Mouse (Mus musculus): ENCODE measurements around the gene Gm8126.
"Not testable (repeated sequence)": the region's sequence is repeated elsewhere in the genome, so short reads cannot be mapped to it uniquely, and the experiment has no call there.

The Gm8126 gene

DNA sequence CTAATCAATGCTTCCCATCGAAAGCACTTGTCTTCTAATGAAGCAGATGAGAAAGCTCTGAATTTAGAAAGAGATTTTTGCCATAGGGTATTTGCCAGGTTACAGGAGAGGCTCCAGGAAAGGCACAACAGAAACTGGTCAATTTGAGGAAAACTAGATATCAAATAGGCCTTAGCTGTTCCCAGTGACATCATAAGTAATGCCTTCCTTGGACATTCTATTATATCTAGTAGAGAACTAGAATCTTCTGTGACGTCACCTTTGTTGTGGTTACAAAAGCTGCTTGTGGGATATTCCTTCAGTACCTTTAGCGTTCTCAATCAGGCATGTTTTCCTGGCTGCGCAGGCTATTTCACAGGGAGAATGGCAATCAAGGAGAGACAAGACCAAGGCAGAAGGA lies at the start of gene Gm8126:
Gm8126 (plus strand) TSS at position 301 of the 400 bp plus-strand sequence.
- POLR2A ChIA-PET, CTCF ChIA-PET: not testable (repeated sequence)

DNA sequence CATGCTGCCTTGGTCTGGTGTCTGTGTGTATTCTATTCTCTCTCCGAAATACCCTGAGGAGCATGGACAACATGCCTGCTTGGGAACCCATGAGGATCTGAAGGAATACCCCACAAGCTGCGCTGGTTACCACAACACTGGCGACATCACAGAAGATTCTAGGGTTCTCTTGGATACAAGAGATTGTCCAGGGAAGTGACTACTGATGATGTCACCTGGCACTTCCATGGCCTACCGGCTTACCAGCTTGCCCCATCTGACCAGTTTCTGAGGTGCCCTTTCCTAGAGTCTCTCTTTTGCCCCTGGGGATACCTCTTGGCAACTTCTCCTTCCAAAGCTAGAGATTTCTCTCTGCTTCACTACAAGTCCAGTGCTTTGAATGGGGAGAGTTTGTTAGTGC lies 23.2 kb upstream of the Gm8126 start, which contains the start of gene Gm8122:
Gm8122 (minus strand) TSS at position 101 of the 400 bp plus-strand sequence.
- CTCF ChIA-PET, POLR2A ChIA-PET: not testable (repeated sequence)

DNA sequence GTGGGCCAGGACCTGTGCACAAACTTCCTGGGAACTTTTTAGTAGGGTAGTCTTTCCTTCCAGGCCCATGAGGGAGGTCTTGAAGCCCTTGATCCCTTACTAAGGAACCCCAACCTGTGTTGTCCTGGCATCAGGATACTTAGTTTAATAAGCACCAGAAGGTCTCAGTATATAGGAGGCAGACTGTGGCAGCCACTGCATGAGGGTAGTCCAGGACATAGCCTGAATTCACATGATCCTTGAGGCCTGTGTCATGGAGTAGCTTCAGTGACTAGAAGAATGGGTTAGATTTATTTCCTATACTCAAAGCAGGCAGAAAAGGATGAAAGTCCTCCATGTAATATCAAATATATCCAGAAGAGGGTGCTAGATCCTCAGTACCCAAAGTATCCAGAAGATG lies 20.7 kb upstream of the Gm8126 start:
- POLR2A ChIA-PET, CTCF ChIA-PET: not testable (repeated sequence)

DNA sequence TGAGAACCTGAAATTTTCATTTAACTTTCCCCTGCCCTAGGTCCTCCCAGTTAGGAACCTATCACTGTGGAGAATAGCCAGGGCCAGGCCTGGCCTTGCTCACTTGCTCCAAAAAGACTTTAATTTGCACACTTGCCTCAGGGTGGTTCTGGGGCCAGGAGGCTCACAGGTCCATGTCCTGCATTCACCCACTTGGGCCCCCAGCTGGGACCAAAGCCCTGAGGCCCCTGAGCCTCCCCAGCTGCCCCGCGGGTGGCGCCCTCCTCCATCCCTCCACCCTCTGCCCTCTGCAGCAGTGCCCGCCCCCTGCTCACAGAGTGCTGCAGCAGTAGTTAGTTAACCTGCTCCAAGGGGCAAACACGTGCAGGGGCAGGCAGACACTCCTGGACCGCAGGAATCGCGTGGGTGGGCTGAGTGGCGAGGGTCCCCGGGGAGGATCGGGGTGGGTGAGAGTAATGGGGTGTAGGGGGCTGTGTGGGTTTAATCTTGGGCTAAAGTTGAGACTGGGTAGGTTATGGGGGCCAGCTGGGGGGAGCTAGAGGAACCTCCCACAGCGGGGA lies 8.8 kb upstream of the Gm8126 start:
- POLR2A ChIA-PET: not testable (repeated sequence)

DNA sequence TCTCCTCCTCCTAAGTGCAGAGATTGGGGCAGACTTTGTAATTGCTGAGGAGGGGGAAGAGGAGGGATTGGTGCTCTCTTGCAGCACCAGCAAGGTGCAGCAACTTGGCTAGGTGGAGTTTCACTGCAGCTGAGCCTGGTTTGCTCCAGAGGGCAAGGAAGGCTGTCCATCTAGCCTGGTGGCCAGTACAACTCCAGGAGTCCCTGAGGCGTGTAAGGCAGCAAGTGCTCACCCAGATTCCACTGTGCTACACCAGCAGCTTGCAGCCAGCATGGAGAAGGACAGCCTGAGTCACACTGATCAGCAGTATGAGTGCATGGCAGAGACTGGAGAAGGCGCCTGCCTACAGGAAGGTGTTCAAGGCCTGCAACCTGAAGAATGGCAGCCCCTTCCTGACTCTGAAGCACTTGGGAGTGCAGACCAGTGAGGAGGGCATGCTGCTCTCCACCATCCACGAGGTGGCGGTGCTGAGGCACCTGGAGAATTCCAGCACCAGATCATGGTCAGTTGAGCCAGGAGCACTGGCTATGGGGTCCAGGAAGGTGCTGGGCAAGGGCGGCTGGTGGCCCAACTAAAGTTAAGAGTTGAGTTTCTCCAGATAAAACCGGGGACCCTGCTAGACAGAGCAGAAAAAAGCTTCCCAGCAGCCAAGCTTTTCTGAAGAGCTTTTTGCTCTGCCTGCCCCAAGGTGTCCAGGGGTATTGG lies 7.7 kb upstream of the Gm8126 start:
- POLR2A ChIA-PET, CTCF ChIA-PET: not testable (repeated sequence)

More for the DNA sequence above, 8.8 kb upstream of the Gm8126 start:
- CTCF ChIA-PET: not testable (repeated sequence)

DNA sequence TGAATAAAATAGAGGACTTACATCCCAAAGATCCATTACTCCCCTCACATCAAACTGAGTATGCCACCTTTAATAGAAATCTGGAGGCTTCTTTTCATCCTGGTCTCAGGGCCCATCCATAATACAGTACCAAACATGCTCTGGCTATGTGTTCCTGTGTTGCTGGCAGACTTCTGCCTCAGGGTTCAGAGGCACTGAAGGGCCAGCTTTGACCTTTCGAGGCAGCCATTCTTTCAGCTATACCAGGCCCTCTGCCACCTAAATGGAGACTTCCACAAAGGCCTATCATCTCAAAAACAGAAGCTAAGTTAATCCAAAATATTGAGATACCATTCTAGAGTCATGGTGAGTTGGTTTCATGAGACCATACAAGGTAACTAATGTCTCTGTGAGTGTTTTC lies 1.9 kb upstream of the Gm8126 start:
- CTCF ChIA-PET, POLR2A ChIA-PET: not testable (repeated sequence)

DNA sequence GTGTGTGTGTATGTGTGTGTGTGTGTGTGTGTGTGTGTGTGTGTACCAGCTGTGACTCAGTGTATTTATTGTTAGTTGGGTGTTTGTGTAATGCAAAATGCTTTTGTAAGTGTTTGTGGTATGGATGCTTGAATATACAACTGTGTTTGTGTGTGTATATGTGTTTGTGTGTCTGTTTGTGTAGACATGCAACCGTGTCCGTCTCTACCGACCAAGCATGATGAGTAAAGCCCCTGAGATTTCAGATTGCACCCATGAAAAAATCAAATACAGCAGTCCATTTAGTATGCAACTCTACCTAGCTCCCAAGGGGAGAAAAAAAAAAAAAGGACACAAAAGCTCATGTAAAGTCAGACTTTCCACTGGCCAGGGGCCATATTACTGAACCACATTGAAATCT lies 5.0 kb downstream of the Gm8126 start:
- POLR2A ChIA-PET, CTCF ChIA-PET: not testable (repeated sequence)

DNA sequence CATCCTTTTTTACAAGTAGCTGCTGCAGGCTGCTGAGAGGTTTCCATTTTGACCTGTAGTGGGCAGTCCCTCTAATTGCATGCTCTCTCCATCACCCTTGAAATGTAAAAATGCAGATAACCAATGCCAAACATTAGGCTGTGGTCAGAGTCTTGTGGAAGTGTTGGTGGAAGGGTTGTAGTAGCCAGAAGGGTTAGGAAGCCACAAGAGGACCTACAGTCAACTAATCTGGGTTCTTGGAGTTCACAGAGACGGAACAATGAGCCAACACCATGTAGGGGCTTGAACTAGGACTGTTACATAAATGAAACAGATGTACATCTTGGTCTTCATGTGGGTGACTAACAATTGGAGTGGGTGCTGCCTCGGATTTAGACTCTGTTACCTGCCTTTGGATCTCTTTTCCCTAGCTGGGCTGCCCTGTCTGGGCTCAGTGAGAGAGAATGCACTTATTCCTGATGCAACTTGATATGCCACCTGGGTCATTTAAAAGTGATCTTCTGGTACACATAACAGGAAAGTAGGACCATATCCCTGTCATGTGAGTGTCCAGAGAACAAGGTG lies 10.2 kb downstream of the Gm8126 start:
- CTCF ChIA-PET, POLR2A ChIA-PET: not testable (repeated sequence)

DNA sequence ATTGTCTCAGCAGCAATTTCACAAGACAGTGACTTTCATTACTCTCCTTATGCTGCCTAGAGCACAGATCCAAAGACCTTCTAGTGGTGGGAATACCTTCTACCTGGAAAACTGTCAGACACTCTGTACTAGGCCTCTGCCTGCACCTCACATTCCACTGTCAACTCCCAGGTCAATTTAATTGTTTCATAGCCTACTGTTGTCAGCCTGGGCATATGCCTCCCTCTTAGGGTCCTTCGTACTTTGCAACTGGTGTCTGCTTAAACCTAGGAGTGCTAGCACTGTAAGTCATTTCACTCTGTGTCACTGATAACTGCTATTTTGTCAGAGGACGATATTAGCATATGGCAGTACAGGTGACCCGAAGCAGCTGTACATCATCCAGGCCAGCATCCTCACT lies 10.8 kb downstream of the Gm8126 start:
- POLR2A ChIA-PET, CTCF ChIA-PET: not testable (repeated sequence)

DNA sequence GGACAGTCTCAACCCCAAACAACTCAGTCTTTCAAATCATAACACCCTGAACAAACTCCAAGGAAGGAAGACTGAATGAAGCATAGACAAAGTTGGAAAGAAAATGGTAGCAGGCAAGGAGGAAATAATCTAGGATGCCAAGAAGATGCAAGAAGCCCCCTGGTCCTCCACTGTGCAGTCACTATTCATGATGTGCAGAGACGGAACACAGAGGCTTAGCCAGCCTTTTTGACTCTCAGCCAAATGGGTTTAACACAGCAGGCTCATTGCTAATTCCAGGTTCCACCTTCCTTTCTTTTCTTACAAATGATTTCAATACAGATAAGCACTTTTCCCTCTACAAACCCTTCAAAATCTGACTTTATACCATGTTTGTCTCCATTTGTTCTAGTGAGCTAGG lies 14.7 kb downstream of the Gm8126 start:
- CTCF ChIA-PET, POLR2A ChIA-PET: not testable (repeated sequence)

DNA sequence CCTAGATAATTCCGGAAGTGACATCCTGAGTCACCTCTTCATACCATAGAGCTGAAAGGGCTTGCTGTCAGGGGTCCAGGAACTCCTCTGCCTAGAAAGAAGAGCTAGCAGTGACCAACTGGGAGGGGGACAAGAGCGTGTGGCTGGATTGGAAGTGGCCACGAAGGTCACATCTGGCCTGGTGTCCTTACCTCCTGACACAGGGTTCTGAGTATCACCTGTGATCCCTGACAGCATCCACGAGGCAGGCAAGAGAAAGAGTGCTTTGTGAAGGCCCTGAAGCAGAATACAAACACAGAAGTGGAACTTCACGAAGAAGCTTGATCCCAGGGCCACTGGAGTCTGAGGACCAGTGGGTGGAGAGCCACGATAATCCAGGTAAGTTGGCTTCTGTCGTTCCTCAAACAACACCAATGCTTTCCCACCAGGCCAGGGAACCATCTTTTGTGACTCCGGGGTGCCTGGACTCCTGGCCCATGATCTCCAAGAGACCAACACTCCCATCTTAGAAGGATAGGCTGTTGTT lies 16.6 kb downstream of the Gm8126 start, which contains the start of gene Gm9732:
Gm9732 (plus strand) TSS at position 51 of the 526 bp plus-strand sequence.
- POLR2A ChIA-PET, CTCF ChIA-PET: not testable (repeated sequence)

DNA sequence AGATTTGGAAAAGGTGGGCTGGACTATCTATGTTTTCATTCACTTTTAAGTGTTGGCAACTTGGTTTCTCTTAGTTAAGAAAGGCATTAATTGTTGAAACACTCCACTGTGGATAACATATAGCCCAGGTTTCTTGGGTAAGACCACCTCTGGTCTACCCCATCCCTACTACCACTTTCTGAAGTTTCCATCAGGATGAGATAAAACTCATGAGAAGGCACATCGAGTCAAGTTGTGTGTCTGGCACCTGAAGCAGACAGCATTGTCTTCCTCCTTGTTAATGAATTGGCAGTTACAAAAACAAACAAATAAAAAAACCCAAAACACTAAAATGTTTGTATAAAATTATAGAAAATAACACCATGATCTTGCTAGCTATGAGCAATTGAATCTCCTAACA lies 17.3 kb downstream of the Gm8126 start:
- POLR2A ChIA-PET, CTCF ChIA-PET: not testable (repeated sequence)

DNA sequence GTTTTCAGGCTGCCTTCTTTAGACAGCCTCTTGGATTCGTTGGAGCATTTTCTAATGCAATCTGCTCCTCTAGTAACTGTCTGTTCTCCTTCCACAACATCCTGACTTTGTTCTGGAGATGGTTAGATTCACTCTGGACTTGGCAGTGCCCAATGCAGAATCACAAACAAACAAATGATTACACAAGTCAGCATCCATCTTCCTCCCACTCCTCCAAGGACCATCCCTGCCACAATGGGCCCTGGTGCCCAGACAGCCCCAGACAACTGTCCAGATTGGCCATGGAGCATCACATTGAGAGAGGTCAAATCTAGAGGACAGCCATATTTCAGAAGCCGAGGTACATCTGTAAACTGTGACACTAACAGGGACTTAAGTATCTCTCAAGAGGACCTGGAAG lies 19.0 kb downstream of the Gm8126 start:
- POLR2A ChIA-PET: not testable (repeated sequence)

DNA sequence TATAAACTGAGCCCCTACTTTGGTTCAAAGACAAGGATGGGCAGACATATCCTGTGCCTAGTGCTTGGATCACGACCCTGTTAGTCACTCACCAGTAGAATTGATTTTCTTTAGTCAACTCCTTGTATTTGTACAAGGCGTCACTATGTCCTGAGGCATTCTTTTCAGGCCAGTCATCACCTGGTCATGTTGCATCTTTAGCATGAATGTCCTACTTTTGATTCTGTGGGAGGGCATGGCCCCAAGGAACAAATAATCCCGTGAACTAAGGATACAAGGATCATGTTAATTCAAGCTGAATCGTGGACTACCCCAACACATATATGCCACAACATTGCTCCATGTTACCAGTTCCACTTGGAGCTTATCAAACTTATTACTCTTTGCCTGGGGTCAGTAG lies 19.7 kb downstream of the Gm8126 start:
- POLR2A ChIA-PET, CTCF ChIA-PET: not testable (repeated sequence)

More for the DNA sequence above, 19.0 kb downstream of the Gm8126 start:
- CTCF ChIA-PET: not testable (repeated sequence)

DNA sequence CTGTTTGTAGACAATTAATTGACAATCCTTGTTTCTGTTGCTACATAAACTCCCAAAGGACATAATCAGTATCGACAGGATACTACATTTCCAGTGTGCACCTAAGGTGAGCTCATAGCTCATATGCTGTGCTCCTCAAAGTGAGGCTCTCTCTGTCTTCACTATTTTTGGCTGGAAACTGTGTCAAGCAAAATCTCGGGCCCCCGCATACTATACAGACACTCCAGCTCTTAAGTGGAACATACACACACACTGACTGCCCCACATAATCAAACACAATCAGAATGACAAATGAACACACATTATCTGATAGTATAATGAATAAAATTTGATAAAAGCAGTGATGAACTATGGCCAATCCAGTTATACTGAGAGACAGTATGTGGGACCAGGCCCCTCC lies 20.2 kb downstream of the Gm8126 start:
- POLR2A ChIA-PET, CTCF ChIA-PET: not testable (repeated sequence)

DNA sequence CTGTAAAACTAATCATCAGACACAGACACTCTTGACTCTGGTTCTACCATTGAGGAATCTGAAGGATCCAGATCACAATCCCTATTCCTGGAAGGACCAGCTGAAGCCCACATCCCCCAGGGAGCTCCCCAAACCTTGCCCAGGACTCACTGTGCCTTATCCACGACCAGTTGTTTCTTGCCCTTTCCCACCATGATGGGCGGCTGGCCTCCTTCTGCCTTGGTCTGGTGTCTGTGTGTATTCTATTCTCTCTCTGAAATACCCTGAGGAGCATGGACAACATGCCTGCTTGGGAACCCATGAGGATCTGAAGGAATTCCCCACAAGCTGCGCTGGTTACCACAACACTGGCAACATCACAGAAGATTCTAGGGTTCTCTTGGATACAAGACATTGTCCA lies 35.1 kb downstream of the Gm8126 start, which contains the start of gene Gm8127:
Gm8127 (minus strand) TSS at position 330 of the 400 bp plus-strand sequence.
- POLR2A ChIA-PET, CTCF ChIA-PET: not testable (repeated sequence)

Data from embryonic stem cell, embryonic (primary cell).